Mouse (Mus musculus): ENCODE measurements around the gene Gm12695.

DNA sequence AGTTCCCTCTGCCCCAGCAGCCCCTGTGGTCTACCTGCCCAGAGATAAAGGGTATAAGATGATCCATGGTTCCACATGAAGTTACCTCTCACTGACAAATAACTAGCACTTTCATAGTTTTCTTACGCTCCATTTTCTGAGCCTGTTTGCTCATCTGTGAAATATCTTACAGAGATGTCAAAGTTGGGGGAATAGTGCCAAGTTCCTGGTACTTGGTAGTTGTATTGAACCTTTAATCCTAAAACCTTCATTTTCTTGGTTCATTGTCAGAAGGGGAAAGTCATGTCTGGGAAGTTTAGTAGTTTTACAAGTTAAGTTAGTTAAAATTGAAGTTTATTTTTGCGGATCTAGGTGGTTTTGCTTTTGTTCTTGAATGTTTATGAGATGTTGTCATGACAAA, 62.7 kb downstream of the Gm12695 start:
- TF ChIP-seq POLR2A (IDR thresholded peaks at IDR 0.05; ENCODE audit: low read depth, low read length), result no peak
- no peak for TF ChIP-seq CTCF (IDR thresholded peaks at IDR 0.05; ENCODE audit: extremely low read depth, insufficient read length, insufficient replicate concordance, low read depth, low read length)
